Mouse (Mus musculus) embryonic facial prominence, embryonic 11.5 days (tissue): ENCODE measurements around the gene Tceal8. TPM values are rescaled to one million over a fixed set of nuclear protein-coding genes. Genes with fewer than 3 reads are reported as not detected.
"Not testable (repeated sequence)": the region's sequence is repeated elsewhere in the genome, so short reads cannot be mapped to it uniquely, and the experiment has no call there.

Source experiments
- ATAC-seq: fragments of 200-750 bp; cut with Nextera tagmentation; replicated peaks from 2 replicates; pipeline ENCODE4 v1.8.0; 2017; ENCODE audit warnings: low read depth; ENCODE audit not compliant: insufficient number of reproducible peaks, low FRiP score, low TSS enrichment
- DNase-seq: peaks from one replicate; pipeline ENCODE4 v3.0.0-alpha.2; 2015; ENCODE audit warnings: low spot score
- H3K27ac ChIP-seq: fragments of 300-500 bp; sonication (generic); replicated peaks from 2 replicates; pipeline ENCODE4 v1.5.1; 2014; ENCODE audit warnings: mild to moderate bottlenecking, low read depth, low read length, control low read depth
- H3K27me3 ChIP-seq: fragments of 300-500 bp; sonication (generic); 2 replicates; pipeline ENCODE4 v1.6.1; 2014; ENCODE audit warnings: mild to moderate bottlenecking, low read length, moderate library complexity, mixed read lengths; ENCODE audit not compliant: control insufficient read depth, insufficient read depth
- H3K36me3 ChIP-seq: fragments of 300-500 bp; sonication (generic); replicated peaks from 2 replicates; pipeline ENCODE4 v1.6.1; 2014; ENCODE audit warnings: low read depth, mild to moderate bottlenecking, low read length, moderate library complexity, mixed read lengths; ENCODE audit not compliant: control insufficient read depth, insufficient read depth
- H3K4me1 ChIP-seq: fragments of 300-500 bp; sonication (generic); 2 replicates; pipeline ENCODE4 v1.6.1; 2014; ENCODE audit warnings: low read length, mixed read lengths; ENCODE audit not compliant: control insufficient read depth, insufficient read depth
- H3K4me2 ChIP-seq: fragments of 300-500 bp; sonication (generic); 2 replicates; pipeline ENCODE4 v1.6.1; 2014; ENCODE audit warnings: low read depth, mild to moderate bottlenecking, control low read depth, low read length, moderate library complexity
- H3K4me3 ChIP-seq: fragments of 300-500 bp; sonication (generic); 2 replicates; pipeline ENCODE4 v1.5.1; 2014; ENCODE audit warnings: low read depth, low read length, control low read depth
- H3K9ac ChIP-seq: fragments of 300-500 bp; sonication (generic); replicated peaks from 2 replicates; pipeline ENCODE4 v1.6.1; 2014; ENCODE audit warnings: mild to moderate bottlenecking, control low read depth, low read length
- H3K9me3 ChIP-seq: fragments of 300-500 bp; sonication (generic); replicated peaks from 2 replicates; pipeline ENCODE4 v1.6.1; 2016; ENCODE audit warnings: mild to moderate bottlenecking, low read length, inconsistent platforms, mixed read lengths; ENCODE audit not compliant: control insufficient read depth
- WGBS: fragments of 180-500 bp; shearing (Covaris S2); extraction: QIAGEN DNeasy Blood & Tissue Kit; methylation state at CpG from one replicate; pipeline ENCODE4 v1.1.7; 2014; 5-methylcytosine and 5-hydroxymethylcytosine counted together
- polyA plus RNA-seq: library from polyadenylated mRNA; unstranded; fragments of >200 nt; fragmentation: Nextera tagmentation; extraction: Ambion mirVana; gene quantifications from 2 replicates; pipeline ENCODE4 v1.2.1, GENCODE M21; 2014

Gene Tceal8
- polyA plus RNA-seq, 1 experiment from 2014 or later = 299 TPM

DNA sequence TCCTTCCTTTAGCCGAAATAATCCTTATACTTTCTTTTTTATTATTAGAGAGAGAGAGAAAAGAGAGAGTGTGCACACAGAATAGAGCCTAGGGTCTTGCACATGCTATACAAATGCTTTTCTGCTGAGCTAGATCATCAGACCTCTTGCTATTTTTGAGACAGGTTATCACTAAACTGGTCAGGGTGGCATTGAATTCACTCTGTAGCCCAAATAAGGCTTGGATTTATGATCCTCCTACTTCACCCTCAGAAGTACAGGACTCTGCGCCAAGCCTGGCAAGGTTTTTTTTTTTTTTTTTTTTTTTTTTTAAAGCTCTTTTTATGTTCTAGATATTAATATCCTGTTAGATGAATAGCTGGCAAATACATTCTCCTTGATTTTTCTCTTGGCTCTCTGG lies 28.4 kb downstream of the Tceal8 start:
- no peak overlapping the region for H3K27ac ChIP-seq
- ATAC-seq = no peak
- no peaks in the 10 kb centered on the region for H3K4me1 ChIP-seq
- DNase-seq = no peak
- WGBS = 90% methylated on average over 2 of the region's 2 CpGs
- no peaks in the 10 kb centered on the region for H3K9me3 ChIP-seq
- no peaks in the 10 kb centered on the region for H3K27me3 ChIP-seq
- H3K4me3 ChIP-seq = no peak overlapping the region
- H3K9ac ChIP-seq = no peak overlapping the region
- no peaks in the 10 kb centered on the region for H3K36me3 ChIP-seq
- H3K4me2 ChIP-seq = no peak overlapping the region

DNA sequence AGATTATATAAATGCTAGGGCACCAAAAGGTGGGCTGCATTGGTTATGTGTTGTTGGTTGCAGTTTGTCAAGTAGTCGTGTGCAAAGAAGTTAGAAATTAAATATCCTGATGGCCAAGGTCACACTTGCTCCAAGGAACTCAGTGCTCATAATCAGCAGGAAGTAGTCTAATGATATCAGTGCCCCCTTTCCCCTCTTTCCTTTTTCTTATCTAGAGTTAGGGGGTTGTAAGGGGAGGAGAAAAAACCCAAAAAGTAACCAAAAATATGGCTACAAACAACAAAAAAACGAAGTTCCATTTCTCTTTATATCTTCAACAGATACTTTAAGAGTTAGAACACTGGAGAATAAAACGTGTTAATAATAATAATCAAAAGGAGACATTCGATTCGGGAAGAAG lies 30.8 kb downstream of the Tceal8 start:
- 79% methylated on average over 5 of the region's 5 CpGs for WGBS
- Histone ChIP-seq H3K36me3 (no peaks in the 10 kb centered on the region), H3K27me3 (no peaks in the 10 kb centered on the region), H3K4me3 (no peak overlapping the region), H3K9me3 (no peaks in the 10 kb centered on the region), H3K9ac (no peak overlapping the region), H3K27ac (no peak overlapping the region), H3K4me1 (no peaks in the 10 kb centered on the region), H3K4me2 (no peak overlapping the region)
- DNase-seq (no peak), ATAC-seq (no peak)

DNA sequence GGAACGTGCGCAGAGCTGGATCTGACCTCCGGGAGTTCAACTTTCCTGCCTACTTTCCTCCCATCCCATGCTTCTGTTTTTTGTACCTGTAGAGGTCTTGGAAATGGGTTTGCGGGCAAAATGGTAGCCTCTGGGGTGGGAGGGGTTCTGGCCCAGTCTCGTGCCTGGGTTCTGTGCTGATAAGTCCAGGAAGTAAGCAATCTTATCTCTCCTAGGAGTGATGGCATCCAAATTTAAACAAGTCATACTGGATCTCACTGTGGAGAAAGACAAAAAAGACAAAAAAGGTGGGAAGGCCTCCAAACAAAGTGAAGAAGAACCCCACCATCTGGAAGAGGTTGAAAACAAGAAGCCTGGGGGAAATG lies 32.5 kb downstream of the Tceal8 start:
- ATAC-seq, H3K4me1 ChIP-seq, H3K36me3 ChIP-seq, H3K9ac ChIP-seq, H3K9me3 ChIP-seq, H3K27me3 ChIP-seq, H3K27ac ChIP-seq, DNase-seq: not testable (repeated sequence)
- WGBS = 20% methylated on average over 5 of the region's 5 CpGs
- Histone ChIP-seq H3K4me2 (peak overlapping the region; percentile 33), H3K4me3 (peak overlapping the region; percentile 35)

DNA sequence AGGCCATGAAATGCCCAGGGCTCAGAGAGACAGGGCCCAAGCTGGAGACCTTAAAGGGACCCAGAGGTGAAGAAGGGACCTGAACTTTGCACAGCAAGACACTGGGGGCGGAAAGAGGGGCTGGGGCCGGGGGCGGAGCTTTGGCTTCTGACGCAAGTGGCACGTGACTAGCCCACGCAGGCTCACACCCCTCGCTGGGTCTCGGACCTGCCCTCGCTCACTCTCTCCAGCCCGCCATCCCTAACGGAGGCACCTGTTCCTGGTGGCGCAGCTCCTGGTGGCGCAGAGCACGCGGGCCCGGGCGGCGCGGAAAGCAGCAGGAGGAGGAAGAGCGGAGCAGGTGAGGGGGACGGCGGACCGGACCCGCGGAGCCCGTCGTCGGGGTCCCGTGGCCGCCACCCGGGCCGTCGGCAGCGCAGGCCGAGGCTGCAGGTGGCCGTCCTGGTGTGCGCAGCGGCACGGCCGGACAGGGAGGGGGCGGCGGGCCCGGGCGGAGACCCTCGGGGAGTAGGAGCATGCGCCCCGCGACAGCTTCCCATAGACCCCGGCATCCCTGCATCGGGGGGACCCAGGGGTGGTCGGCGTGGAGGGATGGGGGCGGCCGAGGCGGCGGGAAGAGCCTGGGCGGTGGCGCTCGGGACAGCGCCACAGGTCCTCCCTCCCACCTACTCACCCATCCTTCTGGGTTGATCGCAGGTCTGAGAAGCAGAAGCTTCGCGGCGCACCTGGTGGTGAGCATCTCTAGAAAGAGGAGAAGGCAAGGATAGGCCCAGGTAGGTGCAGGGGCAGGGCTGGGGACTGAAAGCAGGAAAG lies 33.1 kb downstream of the Tceal8 start, which contains the start of gene Bex4:
Gene Bex4, plus strand, starts transcription at position 170 of the 813 bp plus-strand sequence.
- not testable (repeated sequence) for H3K27ac ChIP-seq, DNase-seq, H3K36me3 ChIP-seq, H3K4me1 ChIP-seq, H3K27me3 ChIP-seq, H3K9ac ChIP-seq, H3K9me3 ChIP-seq
- WGBS = no CpG with 5 or more reads among the region's 64 CpGs
- peak; percentile 86 for ATAC-seq
- peak within 1 kb of the TSS; percentile 35 for H3K4me3 ChIP-seq
- H3K4me2 ChIP-seq = peak within 1 kb of the TSS; percentile 33

DNA sequence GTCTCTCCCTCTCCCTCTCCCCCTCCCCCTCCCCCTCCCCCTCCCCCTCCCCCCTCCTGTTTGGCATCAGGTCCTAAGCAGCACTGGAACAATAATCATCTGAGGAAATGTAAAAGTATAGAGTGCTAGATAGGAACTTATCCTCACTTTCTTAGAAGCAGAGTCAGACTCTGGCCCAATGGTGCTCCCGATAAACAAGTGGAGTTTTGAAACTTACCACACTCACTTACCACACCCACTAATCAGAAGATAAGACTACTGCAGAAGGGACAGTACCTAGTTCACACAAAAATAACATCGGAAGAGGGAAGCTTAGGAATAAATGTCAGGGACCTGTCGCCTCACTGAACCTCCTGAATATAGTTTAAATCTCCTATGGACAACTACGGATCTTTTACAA lies 36.6 kb downstream of the Tceal8 start:
- Histone ChIP-seq H3K4me2 (no peak overlapping the region), H3K36me3 (no peaks in the 10 kb centered on the region), H3K9ac (no peak overlapping the region), H3K27ac (no peak overlapping the region), H3K4me3 (no peak overlapping the region), H3K4me1 (no peaks in the 10 kb centered on the region), H3K9me3 (no peaks in the 10 kb centered on the region), H3K27me3 (no peaks in the 10 kb centered on the region)
- WGBS = 87% methylated on average over 4 of the region's 4 CpGs
- no peak for DNase-seq
- ATAC-seq = no peak

DNA sequence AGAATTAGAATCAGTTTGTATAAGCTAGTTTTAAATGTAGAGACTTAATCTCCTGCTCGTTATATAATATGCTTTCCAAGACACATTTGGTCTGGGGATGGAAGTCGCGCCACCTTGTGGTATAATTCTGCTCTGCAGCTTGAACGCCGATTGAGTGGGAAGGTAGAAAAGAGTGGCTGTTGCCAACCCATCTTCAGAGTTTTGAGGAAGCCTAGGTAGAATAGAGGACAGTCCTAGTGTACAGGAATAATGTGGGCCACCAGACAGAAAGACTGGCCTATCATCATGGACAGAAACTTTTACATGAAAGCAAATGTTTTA lies 44.4 kb downstream of the Tceal8 start:
- ATAC-seq = no peak
- no peak overlapping the region for H3K27ac ChIP-seq
- no peak overlapping the region for H3K4me2 ChIP-seq
- no peaks in the 10 kb centered on the region for H3K4me1 ChIP-seq
- no peak overlapping the region for H3K4me3 ChIP-seq
- DNase-seq = peak; percentile 54
- no peaks in the 10 kb centered on the region for H3K27me3 ChIP-seq
- no peak overlapping the region for H3K9ac ChIP-seq
- H3K36me3 ChIP-seq = no peaks in the 10 kb centered on the region
- 20% methylated on average over 5 of the region's 5 CpGs for WGBS
- H3K9me3 ChIP-seq = no peaks in the 10 kb centered on the region

DNA sequence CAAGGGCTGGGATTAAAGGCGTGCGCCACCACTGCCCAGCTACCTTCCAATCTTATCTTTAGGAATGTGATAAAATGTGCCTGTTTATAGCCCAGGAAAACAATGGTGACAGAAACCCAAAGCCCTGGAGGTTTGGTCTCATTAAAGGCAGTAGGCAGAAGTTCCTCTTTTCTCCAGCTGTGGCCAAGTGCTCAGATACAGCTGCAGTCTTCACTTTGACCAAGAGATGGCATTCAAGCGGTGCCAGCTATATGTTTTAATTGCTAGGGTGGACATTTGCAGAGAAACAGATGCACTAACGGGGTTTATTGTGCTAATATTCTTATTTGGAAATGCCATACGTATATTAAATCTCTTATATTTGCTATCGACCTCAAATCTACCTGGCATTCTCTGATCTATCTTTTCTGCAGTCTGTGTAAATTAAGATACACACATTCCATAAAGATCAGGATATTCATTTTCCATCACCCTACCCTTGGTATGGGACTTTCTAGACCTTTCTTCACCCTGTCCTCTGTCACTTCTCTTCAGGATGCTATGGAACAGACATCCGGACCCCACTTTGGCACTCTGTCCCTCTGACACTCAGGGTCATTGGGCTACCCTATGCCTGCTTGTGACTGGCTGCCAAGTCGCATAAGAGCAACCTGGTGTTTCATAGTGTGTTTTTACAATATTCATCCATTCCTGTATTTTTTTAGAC lies 45.0 kb downstream of the Tceal8 start:
- ATAC-seq (no peak), DNase-seq (peak; percentile 32)
- Histone ChIP-seq H3K4me1 (no peaks in the 10 kb centered on the region), H3K9ac (no peak overlapping the region), H3K9me3 (no peaks in the 10 kb centered on the region), H3K4me3 (no peak overlapping the region), H3K4me2 (no peak overlapping the region), H3K27me3 (no peaks in the 10 kb centered on the region), H3K27ac (no peak overlapping the region), H3K36me3 (no peaks in the 10 kb centered on the region)
- WGBS = 58% methylated on average over 8 of the region's 8 CpGs
